Mouse (Mus musculus) spleen, adult 2 months (tissue): ENCODE measurements around the gene Med25.

Experiments used
- CTCF ChIP-seq: fragments of 200-500 bp; IDR thresholded peaks from 2 replicates; pipeline ENCODE4 v1.5.1; 2011; ENCODE audit warnings: mild to moderate bottlenecking, inconsistent platforms; ENCODE audit not compliant: insufficient read depth, insufficient read length, insufficient replicate concordance; ENCODE audit errors: extremely low read depth
- POLR2A ChIP-seq: fragments of 200-500 bp; IDR thresholded peaks from 2 replicates; pipeline ENCODE4 v1.6.1; 2011; ENCODE audit warnings: low read depth, low read length, inconsistent platforms

GRCm38 (mm10) chr7:44922530-44922929 lies 30.0 kb upstream of the Med25 start:
- no peak for TF ChIP-seq POLR2A
- no peak for TF ChIP-seq CTCF
